Mouse (Mus musculus): ENCODE measurements around the gene Atp1b4. TPM values are rescaled to one million over a fixed set of nuclear protein-coding genes. Genes with fewer than 3 reads are reported as not detected.
"Not testable (repeated sequence)": the region's sequence is repeated elsewhere in the genome, so short reads cannot be mapped to it uniquely, and the experiment has no call there.

The Atp1b4 gene
- total and polyA plus RNA-seq, 3 experiments: 0.16 TPM; not detected in 2

DNA sequence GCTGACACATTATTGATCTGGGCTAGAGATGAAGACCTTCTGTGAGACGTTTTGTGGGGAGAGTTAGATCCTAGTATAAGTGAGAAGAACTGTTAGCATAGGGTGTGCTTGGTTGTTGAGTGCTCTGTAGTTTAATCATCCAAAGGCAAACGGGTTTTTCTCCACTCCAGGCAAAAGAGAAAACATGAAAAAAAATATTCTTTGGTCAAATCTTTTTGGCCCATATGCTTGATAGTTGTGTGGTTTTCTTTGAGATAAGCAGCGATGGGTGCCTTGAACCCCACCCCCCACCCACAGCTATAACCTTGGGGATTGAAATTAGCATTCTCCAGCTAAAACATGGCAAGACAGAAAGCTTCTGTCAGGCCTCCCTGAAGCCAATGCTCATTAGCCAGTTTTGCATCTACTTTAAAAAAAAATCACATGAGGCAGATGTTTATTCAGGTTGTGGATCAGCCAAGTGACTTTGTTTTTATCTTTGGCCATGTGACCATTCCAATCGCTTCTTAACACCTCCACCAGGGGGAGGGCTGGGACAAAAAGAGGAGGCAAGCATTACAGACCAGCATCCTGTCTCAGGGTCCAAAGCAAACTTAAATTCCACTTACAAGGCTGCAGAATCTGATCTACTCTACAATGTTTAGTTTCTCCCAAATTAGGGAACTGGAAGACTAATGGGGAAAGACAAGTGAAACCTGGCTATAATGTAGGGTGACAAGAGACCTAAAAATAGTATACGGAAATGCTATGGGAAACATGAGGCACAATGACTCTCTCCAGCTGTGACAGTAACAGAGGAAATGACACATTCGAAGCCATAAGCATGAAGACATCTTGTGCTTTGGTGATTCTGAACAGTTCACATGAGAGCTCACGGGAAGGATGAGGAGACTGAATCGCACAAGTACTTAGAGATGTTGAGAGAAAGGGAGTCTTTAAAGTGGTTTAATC lies 18.6 kb downstream of the Atp1b4 start:
- no peaks in the 10 kb centered on the region for H3K9me3 ChIP-seq (replicated peaks)
- ATAC-seq (ENCODE audit: extremely low read depth, insufficient number of reproducible peaks, low FRiP score, poor library complexity, severe bottlenecking): peak; percentile 80
- H3K36me3 ChIP-seq (replicated peaks): no peaks in the 10 kb centered on the region
- DNase-seq (ENCODE audit: low spot score): no peak
- no peaks in the 10 kb centered on the region for H3K27me3 ChIP-seq (ENCODE audit: insufficient read depth, low read length)
- no peak for TF ChIP-seq GATA1 (IDR thresholded peaks at IDR 0.05; ENCODE audit: borderline replicate concordance, low read length)
- TF ChIP-seq TAL1 (conservative IDR thresholded peaks at IDR 0.05; ENCODE audit: low read depth, low read length): no peak
- TF ChIP-seq GATA2 (IDR thresholded peaks at IDR 0.05; ENCODE audit: borderline replicate concordance, low read depth, low read length): no peak
- no peak for TF ChIP-seq POLR2AphosphoS5 (IDR thresholded peaks at IDR 0.05; ENCODE audit: insufficient replicate concordance, low read depth, low read length)
- no peak; the same call in 1 of the 2 replicates for TF ChIP-seq CTCF (IDR thresholded peaks at IDR 0.05; ENCODE audit: low read depth, low read length)
- peaks cover 26% of the 10 kb centered on the region for H3K4me1 ChIP-seq (ENCODE audit: insufficient read depth, low read depth, low read length)
- H3K4me3 ChIP-seq (ENCODE audit: low read depth, low read length): no peak overlapping the region; the same call in 1 of the 2 replicates

GRCm38 (mm10) chrX:38362016-38362415 lies 46.0 kb downstream of the Atp1b4 start:
- no peaks in the 10 kb centered on the region for H3K36me3 ChIP-seq (replicated peaks)
- ATAC-seq (ENCODE audit: extremely low read depth, insufficient number of reproducible peaks, low FRiP score, poor library complexity, severe bottlenecking): no peak
- TF ChIP-seq GATA1 (IDR thresholded peaks at IDR 0.05; ENCODE audit: borderline replicate concordance, low read length): no peak
- no peak for TF ChIP-seq POLR2AphosphoS5 (IDR thresholded peaks at IDR 0.05; ENCODE audit: insufficient replicate concordance, low read depth, low read length)
- no peak for TF ChIP-seq TAL1 (conservative IDR thresholded peaks at IDR 0.05; ENCODE audit: low read depth, low read length)
- TF ChIP-seq CTCF (IDR thresholded peaks at IDR 0.05; ENCODE audit: low read depth, low read length): no peak
- TF ChIP-seq GATA2 (IDR thresholded peaks at IDR 0.05; ENCODE audit: borderline replicate concordance, low read depth, low read length): no peak

DNA sequence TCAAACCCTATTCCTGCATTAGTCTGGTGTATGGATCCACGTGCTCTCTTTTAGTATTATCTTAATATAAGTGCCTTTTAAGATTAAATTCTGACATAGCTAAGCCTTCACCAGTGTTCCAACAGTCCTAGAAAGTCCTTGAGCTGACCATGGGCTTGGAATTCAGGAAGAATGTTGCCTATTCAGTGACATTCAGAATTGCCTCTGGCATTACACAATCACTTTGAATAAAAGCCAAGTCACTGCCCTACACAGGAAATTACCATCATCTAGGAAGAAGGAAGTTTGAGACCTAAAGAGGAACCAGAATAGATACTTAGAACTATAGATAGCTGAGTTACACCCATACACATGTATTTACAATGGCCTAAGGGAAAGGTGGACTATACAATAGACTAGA lies 48.6 kb downstream of the Atp1b4 start:
- DNase-seq (ENCODE audit: low spot score); H3K27me3 ChIP-seq (ENCODE audit: insufficient read depth, low read length); H3K9me3 ChIP-seq (replicated peaks); ATAC-seq (ENCODE audit: extremely low read depth, insufficient number of reproducible peaks, low FRiP score, poor library complexity, severe bottlenecking); H3K36me3 ChIP-seq (replicated peaks); H3K4me3 ChIP-seq (ENCODE audit: low read depth, low read length); H3K4me1 ChIP-seq (ENCODE audit: insufficient read depth, low read depth, low read length): not testable (repeated sequence)

More at GRCm38 (mm10) chrX:38362016-38362415, 46.0 kb downstream of the Atp1b4 start:
- no peaks in the 10 kb centered on the region for H3K27me3 ChIP-seq (ENCODE audit: insufficient read depth, low read length)
- no peak for DNase-seq (ENCODE audit: low spot score)
- H3K9me3 ChIP-seq (replicated peaks): no peaks in the 10 kb centered on the region
- no peak overlapping the region for H3K4me3 ChIP-seq (ENCODE audit: low read depth, low read length)
- H3K4me1 ChIP-seq (ENCODE audit: insufficient read depth, low read depth, low read length): no peaks in the 10 kb centered on the region

DNA sequence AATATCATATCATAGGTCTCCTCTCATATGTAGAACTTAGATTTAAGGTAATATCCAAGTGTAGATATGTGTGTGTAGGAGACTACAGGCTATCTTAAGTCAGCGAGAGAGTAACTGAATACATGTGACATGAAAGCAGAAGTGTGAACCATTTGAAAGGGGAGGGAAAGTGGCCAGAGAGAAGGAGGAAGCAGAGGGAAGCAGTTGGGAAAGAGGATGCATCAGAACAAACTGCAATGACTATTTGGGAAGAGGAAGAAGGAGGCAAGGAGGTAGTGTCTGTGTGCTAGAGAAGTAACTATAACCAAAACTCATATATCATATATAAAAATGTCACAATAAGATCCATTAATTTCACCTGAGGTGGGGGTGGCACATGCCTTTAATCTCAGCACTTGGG lies 57.2 kb downstream of the Atp1b4 start:
- not testable (repeated sequence) for H3K36me3 ChIP-seq (replicated peaks); H3K27me3 ChIP-seq (ENCODE audit: insufficient read depth, low read length); H3K4me1 ChIP-seq (ENCODE audit: insufficient read depth, low read depth, low read length); H3K4me3 ChIP-seq (ENCODE audit: low read depth, low read length); H3K9me3 ChIP-seq (replicated peaks); ATAC-seq (ENCODE audit: extremely low read depth, insufficient number of reproducible peaks, low FRiP score, poor library complexity, severe bottlenecking); DNase-seq (ENCODE audit: low spot score)

Other genes with a start within 250 kb of the Atp1b4 start
- not detected in 2 replicates for gene Rhox10, start 249.7 kb upstream of the Atp1b4 start, total RNA-seq (2014; fragmentation: Nextera tagmentation)
- not detected in 2 replicates for gene Rhox10, start 249.7 kb upstream of the Atp1b4 start, total RNA-seq (2017)
- not detected in 2 replicates for gene Rhox10, start 249.7 kb upstream of the Atp1b4 start, polyA plus RNA-seq (2012)
- not detected in 2 replicates for gene Rhox11, start 231.0 kb upstream of the Atp1b4 start, total RNA-seq (2014; fragmentation: Nextera tagmentation)
- not detected in 2 replicates for gene Rhox11, start 231.0 kb upstream of the Atp1b4 start, total RNA-seq (2017)
- gene Rhox11, start 231.0 kb upstream of the Atp1b4 start, polyA plus RNA-seq (2012): not detected in 2 replicates
- not detected in 2 replicates for gene Rhox12, start 205.3 kb upstream of the Atp1b4 start, total RNA-seq (2014; fragmentation: Nextera tagmentation)
- gene Rhox12, start 205.3 kb upstream of the Atp1b4 start, total RNA-seq (2017): not detected in 2 replicates
- not detected in 2 replicates for gene Rhox12, start 205.3 kb upstream of the Atp1b4 start, polyA plus RNA-seq (2012)
- not detected in 2 replicates for gene Rhox13, start 195.0 kb upstream of the Atp1b4 start, total RNA-seq (2014; fragmentation: Nextera tagmentation)
- not detected in 2 replicates for gene Rhox13, start 195.0 kb upstream of the Atp1b4 start, total RNA-seq (2017)
- not detected in 2 replicates for gene Rhox13, start 195.0 kb upstream of the Atp1b4 start, polyA plus RNA-seq (2012)
- 57.7 and 69.4 TPM in 2 replicates for gene Zbtb33, start 126.4 kb upstream of the Atp1b4 start, total RNA-seq (2014; fragmentation: Nextera tagmentation)
- 32.2 and 32.9 TPM in 2 replicates for gene Zbtb33, start 126.4 kb upstream of the Atp1b4 start, total RNA-seq (2017)
- 2.6 and 2.8 TPM in 2 replicates for gene Zbtb33, start 126.4 kb upstream of the Atp1b4 start, polyA plus RNA-seq (2012)
- gene Tmem255a, start 63.7 kb upstream of the Atp1b4 start, total RNA-seq (2014; fragmentation: Nextera tagmentation): not detected in 2 replicates
- gene Tmem255a, start 63.7 kb upstream of the Atp1b4 start, total RNA-seq (2017): 0.11 and 0.12 TPM in 2 replicates
- not detected in 2 replicates for gene Tmem255a, start 63.7 kb upstream of the Atp1b4 start, polyA plus RNA-seq (2012)
- gene Lamp2, start 140.3 kb downstream of the Atp1b4 start, total RNA-seq (2014; fragmentation: Nextera tagmentation): 355 and 405 TPM in 2 replicates
- gene Lamp2, start 140.3 kb downstream of the Atp1b4 start, total RNA-seq (2017): 241 and 270 TPM in 2 replicates
- 6.3 and 9.3 TPM in 2 replicates for gene Lamp2, start 140.3 kb downstream of the Atp1b4 start, polyA plus RNA-seq (2012)